11 mouse cellular contexts compared by ENCODE assay signal in genomic region chr7:142134206-142134995, GRCm38 (mm10). TPM values are rescaled to one million over a fixed set of nuclear protein-coding genes. Genes with fewer than 3 reads are reported as not detected.
DNase-seq lines count a peak whose midpoint lies in the region; ATAC-seq and TF ChIP-seq lines count a peak whose summit lies in the region.
"Had no signal": no experiment of that assay in that cellular context is flagged by ENCODE, and none has a peak within 500 bp of the region (broad histone marks: within the 10 kb centered on the region; RNA-seq: fewer than 3 reads in every experiment).

No protein-coding gene starts in this region.

- no peaks in the 10 kb centered on the region for H3K9me3 ChIP-seq in kidney, embryonic 15.5 days (replicated peaks)

- DNase-seq in kidney, adult 11 months, result peak; percentile 57
- DNase-seq in MN1 (ENCODE audit: low spot score), result peak; percentile 45
- DNase-seq in brain, embryonic 14.5 days (ENCODE audit: low read depth), result peak; percentile 45
- DNase-seq in left cerebral cortex, postnatal 25 days (ENCODE audit: low spot score in 2 of 2), result peak; percentile 6 to 24
- no peak for DNase-seq in gastrocnemius, postnatal 14 days
- no peak for DNase-seq in thymus, adult 18-20 months
- no peak for DNase-seq in urinary bladder, postnatal 25 days (ENCODE audit: low spot score)

- no peak for TF ChIP-seq POLR2A in brain, embryonic 14.5 days (IDR thresholded peaks at IDR 0.05; ENCODE audit: borderline replicate concordance, extremely low read depth, insufficient read depth, insufficient read length, poor library complexity, severe bottlenecking)

- no peak overlapping the region for H3K4me3 ChIP-seq in kidney, embryonic 15.5 days (replicated peaks)
- H3K4me3 ChIP-seq: erythroblast, embryonic 14.5 days had no signal

- TF ChIP-seq CTCF in brain, embryonic 14.5 days (IDR thresholded peaks at IDR 0.05; ENCODE audit: borderline replicate concordance, extremely low read depth, insufficient read depth, insufficient read length), result peak; percentile 57; the same call in 1 of the 2 replicates

- H3K36me3 ChIP-seq in kidney, embryonic 15.5 days, result no peaks in the 10 kb centered on the region

- no peaks in the 10 kb centered on the region for H3K27me3 ChIP-seq in kidney, embryonic 15.5 days

- WGBS in kidney, embryonic 15.5 days, result 49% methylated on average over 4 of the region's 4 CpGs

- H3K4me2 ChIP-seq in kidney, embryonic 15.5 days, result no peak overlapping the region

- H3K27ac ChIP-seq in kidney, embryonic 15.5 days, result no peak overlapping the region

- intact Hi-C loops in left cerebral cortex, postnatal 25 days (cut with DNase I), result no loop called here
- intact Hi-C loops in gastrocnemius, postnatal 14 days (cut with DNase I; ENCODE audit: low total_unique reads), result no loop called here

- no peak for ATAC-seq in kidney, embryonic 15.5 days (replicated peaks; ENCODE audit: low FRiP score)

- no peak overlapping the region for H3K9ac ChIP-seq in kidney, embryonic 15.5 days

- no peaks in the 10 kb centered on the region for H3K4me1 ChIP-seq in kidney, embryonic 15.5 days

RNA-seq across cellular contexts. Expression of gene Gm39115, which starts 1.4 kb away (rescaled TPM):
- polyA plus RNA-seq in kidney, embryonic 15.5 days (2015; fragmentation: Nextera tagmentation; extraction: Ambion mirVana), result not detected in 2 replicates
- polyA plus RNA-seq in brain, embryonic 14.5 days (2012; rRNA removed), result not detected in 2 replicates
- not detected for total RNA-seq in left cerebral cortex, postnatal 25 days (2021)
- not detected for total RNA-seq in gastrocnemius, postnatal 14 days (2021)
- total RNA-seq: layer of hippocampus, adult 8-10 months had no signal
- polyA plus RNA-seq: erythroblast, embryonic 14.5 days; spleen, adult 2 months had no signal

RNA-seq across cellular contexts. Expression of gene Gm45337, which starts 10.0 kb away (rescaled TPM):
- not detected in 2 replicates for polyA plus RNA-seq in kidney, embryonic 15.5 days (2015; fragmentation: Nextera tagmentation; extraction: Ambion mirVana)
- polyA plus RNA-seq in brain, embryonic 14.5 days (2012; rRNA removed), result 0.06 TPM in 1 of 2 replicates, not detected in the other
- not detected for total RNA-seq in left cerebral cortex, postnatal 25 days (2021)
- total RNA-seq in gastrocnemius, postnatal 14 days (2021), result not detected
- total RNA-seq: layer of hippocampus, adult 8-10 months had no signal
- polyA plus RNA-seq: erythroblast, embryonic 14.5 days; spleen, adult 2 months had no signal

RNA-seq across cellular contexts. Expression of gene Gm45618, which starts 13.9 kb away (rescaled TPM):
- not detected in 2 replicates for polyA plus RNA-seq in kidney, embryonic 15.5 days (2015; fragmentation: Nextera tagmentation; extraction: Ambion mirVana)
- not detected in 2 replicates for polyA plus RNA-seq in brain, embryonic 14.5 days (2012; rRNA removed)
- total RNA-seq in left cerebral cortex, postnatal 25 days (2021), result not detected
- not detected for total RNA-seq in gastrocnemius, postnatal 14 days (2021)
- total RNA-seq: layer of hippocampus, adult 8-10 months had no signal
- polyA plus RNA-seq: erythroblast, embryonic 14.5 days; spleen, adult 2 months had no signal

RNA-seq across cellular contexts. Expression of gene Gm29735, which starts 22.5 kb away (rescaled TPM):
- not detected in 2 replicates for polyA plus RNA-seq in kidney, embryonic 15.5 days (2015; fragmentation: Nextera tagmentation; extraction: Ambion mirVana)
- polyA plus RNA-seq in brain, embryonic 14.5 days (2012; rRNA removed), result not detected in 2 replicates
- total RNA-seq in left cerebral cortex, postnatal 25 days (2021), result not detected
- total RNA-seq in gastrocnemius, postnatal 14 days (2021), result not detected
- total RNA-seq: layer of hippocampus, adult 8-10 months had no signal
- polyA plus RNA-seq: erythroblast, embryonic 14.5 days; spleen, adult 2 months had no signal

RNA-seq across cellular contexts. Expression of gene Gm4553, which starts 31.1 kb away (rescaled TPM):
- not detected in 2 replicates for polyA plus RNA-seq in kidney, embryonic 15.5 days (2015; fragmentation: Nextera tagmentation; extraction: Ambion mirVana)
- polyA plus RNA-seq in brain, embryonic 14.5 days (2012; rRNA removed), result not detected in 2 replicates
- not detected for total RNA-seq in left cerebral cortex, postnatal 25 days (2021)
- total RNA-seq in gastrocnemius, postnatal 14 days (2021), result not detected
- total RNA-seq: layer of hippocampus, adult 8-10 months had no signal
- polyA plus RNA-seq: erythroblast, embryonic 14.5 days; spleen, adult 2 months had no signal

Comparison
In these comparisons a context has a peak if more than half of its experiments do, and no peak if none do; other contexts are left out.
1. DNase-seq: peak in kidney, adult 11 months (single experiment), MN1 (single experiment), brain, embryonic 14.5 days (single experiment) and left cerebral cortex, postnatal 25 days (2 of 2); none in gastrocnemius, postnatal 14 days (single experiment), thymus, adult 18-20 months (0 of 2) and urinary bladder, postnatal 25 days (single experiment).